ENCODE assay signal across 9 mouse cellular contexts in genomic region chr16:31934550-31935010, GRCm38 (mm10). TPM values are rescaled to one million over a fixed set of nuclear protein-coding genes. Genes with fewer than 3 reads are reported as not detected.
A peak's percentile ranks its signal among the peaks of the same experiment; 100 is the strongest.
DNase-seq lines count a peak whose midpoint lies in the region; ATAC-seq and TF ChIP-seq lines count a peak whose summit lies in the region.
"Had no signal": no experiment of that assay in that cellular context is flagged by ENCODE, and none has a peak within 500 bp of the region (broad histone marks: within the 10 kb centered on the region; RNA-seq: fewer than 3 reads in every experiment).

No protein-coding gene starts in this region.

- no peak for DNase-seq in layer of hippocampus, adult 2 months (ENCODE audit: low spot score in 2 of 2)
- DNase-seq in layer of hippocampus, postnatal 14 days (ENCODE audit: low spot score in 2 of 2): no peak
- DNase-seq in forebrain, embryonic 11.5 days (ENCODE audit: low spot score): no peak
- DNase-seq in right cerebral cortex, postnatal 14 days: no peak

- H3K4me1 ChIP-seq in forebrain, embryonic 11.5 days (replicated peaks; ENCODE audit: control insufficient read depth, insufficient read depth, low read length): peaks cover 19% of the 10 kb centered on the region; the same call in 1 of the 2 replicates
- peaks cover 22% of the 10 kb centered on the region for H3K4me1 ChIP-seq in intestine, embryonic 15.5 days (replicated peaks)
- peaks cover 27% of the 10 kb centered on the region for H3K4me1 ChIP-seq in neural tube, embryonic 12.5 days

- no peaks in the 10 kb centered on the region for H3K36me3 ChIP-seq in forebrain, embryonic 11.5 days (ENCODE audit: control insufficient read depth, insufficient read depth, low read length)
- H3K36me3 ChIP-seq in intestine, embryonic 15.5 days: no peaks in the 10 kb centered on the region
- no peaks in the 10 kb centered on the region for H3K36me3 ChIP-seq in neural tube, embryonic 12.5 days

- H3K4me3 ChIP-seq in layer of hippocampus, adult 2 months: peak overlapping the region; percentile 70
- H3K4me3 ChIP-seq in forebrain, embryonic 11.5 days (ENCODE audit: low read depth, low read length): peak overlapping the region; percentile 19; the same call in 1 of the 2 replicates
- peak overlapping the region; percentile 24; the same call in 1 of the 2 replicates for H3K4me3 ChIP-seq in intestine, embryonic 15.5 days (replicated peaks)
- peak overlapping the region; percentile 25; the same call in 1 of the 2 replicates for H3K4me3 ChIP-seq in neural tube, embryonic 12.5 days

- H3K9me3 ChIP-seq in forebrain, embryonic 11.5 days (ENCODE audit: control insufficient read depth, low read length): no peaks in the 10 kb centered on the region
- H3K9me3 ChIP-seq in intestine, embryonic 15.5 days: no peaks in the 10 kb centered on the region
- no peaks in the 10 kb centered on the region for H3K9me3 ChIP-seq in neural tube, embryonic 12.5 days

- WGBS in forebrain, embryonic 11.5 days: 12% methylated on average over 13 of the region's 13 CpGs
- 27% methylated on average over 13 of the region's 13 CpGs for WGBS in intestine, embryonic 15.5 days
- 15% methylated on average over 13 of the region's 13 CpGs for WGBS in neural tube, embryonic 12.5 days

- no peak for ATAC-seq in forebrain, embryonic 11.5 days (replicated peaks; ENCODE audit: low FRiP score)
- no peak for ATAC-seq in intestine, embryonic 15.5 days
- ATAC-seq in neural tube, embryonic 12.5 days (ENCODE audit: low FRiP score, low read depth): no peak
- no peak for ATAC-seq in cerebellum, adult (ENCODE audit: insufficient number of reproducible peaks, low FRiP score, low TSS enrichment)
- no peak for ATAC-seq in inflammation-experienced regulatory T-cells, adult 6 months
- ATAC-seq: Patski had no signal

- no peak overlapping the region; the same call in 1 of the 2 replicates for H3K9ac ChIP-seq in forebrain, embryonic 11.5 days (ENCODE audit: low read length)
- H3K9ac ChIP-seq in intestine, embryonic 15.5 days: no peak overlapping the region
- H3K9ac ChIP-seq in neural tube, embryonic 12.5 days: peak overlapping the region; percentile 66; the same call in 1 of the 2 replicates

- TF ChIP-seq CTCF in layer of hippocampus, adult 2 months (conservative IDR thresholded peaks at IDR 0.05): no peak

- H3K27ac ChIP-seq in layer of hippocampus, adult 2 months: peak overlapping the region; percentile 89
- no peak overlapping the region for H3K27ac ChIP-seq in forebrain, embryonic 11.5 days (ENCODE audit: low read depth, low read length)
- no peak overlapping the region for H3K27ac ChIP-seq in intestine, embryonic 15.5 days
- H3K27ac ChIP-seq in neural tube, embryonic 12.5 days: no peak overlapping the region

- peak overlapping the region; percentile 42 for H3K4me2 ChIP-seq in forebrain, embryonic 11.5 days (ENCODE audit: low read depth, low read length, severe bottlenecking)
- peak overlapping the region; percentile 55 for H3K4me2 ChIP-seq in intestine, embryonic 15.5 days (replicated peaks)
- H3K4me2 ChIP-seq in neural tube, embryonic 12.5 days (replicated peaks): peak overlapping the region; percentile 66

- peaks cover 26% of the 10 kb centered on the region for H3K27me3 ChIP-seq in forebrain, embryonic 11.5 days (ENCODE audit: control insufficient read depth, insufficient read depth, low read length)
- peaks cover 31% of the 10 kb centered on the region for H3K27me3 ChIP-seq in intestine, embryonic 15.5 days (replicated peaks)
- H3K27me3 ChIP-seq in neural tube, embryonic 12.5 days (replicated peaks): peaks cover 13% of the 10 kb centered on the region
- H3K27me3 ChIP-seq: Patski had no signal

RNA-seq across cellular contexts. Expression of gene Pigz, which starts 0.9 kb away (rescaled TPM):
- 10 to 100 TPM; 11.9 to 15.6 TPM for total RNA-seq in layer of hippocampus, adult 2 months (2021)
- total RNA-seq in layer of hippocampus, postnatal 14 days (2021): 10 to 100 TPM; 10.5 to 13.1 TPM
- 0.97 and 1.1 TPM in 2 replicates for polyA plus RNA-seq in forebrain, embryonic 11.5 days (2014; fragmentation: Nextera tagmentation; extraction: Ambion mirVana)
- 0.48 and 1.2 TPM in 2 replicates for polyA plus RNA-seq in intestine, embryonic 15.5 days (2015; fragmentation: Nextera tagmentation; extraction: Ambion mirVana)
- polyA plus RNA-seq in neural tube, embryonic 12.5 days (2016; fragmentation: Nextera tagmentation; extraction: Ambion mirVana): 2.8 and 4.0 TPM in 2 replicates
- under 1 TPM in 1 of 3 experiments, not detected in 2; 0.36 TPM for polyA plus RNA-seq in inflammation-experienced regulatory T-cells, adult 6 months (2017; shearing (Covaris generic))

RNA-seq across cellular contexts. Expression of gene 0610012G03Rik, which starts 13.7 kb away (rescaled TPM):
- 10 to 100 TPM; 37.6 to 42.1 TPM for total RNA-seq in layer of hippocampus, adult 2 months (2021)
- total RNA-seq in layer of hippocampus, postnatal 14 days (2021): 10 to 100 TPM; 49.5 to 50.8 TPM
- polyA plus RNA-seq in forebrain, embryonic 11.5 days (2014; fragmentation: Nextera tagmentation; extraction: Ambion mirVana): 84.6 and 92.5 TPM in 2 replicates
- polyA plus RNA-seq in intestine, embryonic 15.5 days (2015; fragmentation: Nextera tagmentation; extraction: Ambion mirVana): 108 and 120 TPM in 2 replicates
- 80.5 and 85.5 TPM in 2 replicates for polyA plus RNA-seq in neural tube, embryonic 12.5 days (2016; fragmentation: Nextera tagmentation; extraction: Ambion mirVana)
- 10 to 100 TPM in 1 of 3 experiments, 1 to 10 TPM in 1, under 1 TPM in 1; 0.54 to 12.2 (median 3.0) TPM for polyA plus RNA-seq in inflammation-experienced regulatory T-cells, adult 6 months (2017; shearing (Covaris generic))

RNA-seq across cellular contexts. Expression of gene Ncbp2, which starts 13.7 kb away (rescaled TPM):
- 10 to 100 TPM; 49.5 to 52.3 TPM for total RNA-seq in layer of hippocampus, adult 2 months (2021)
- 10 to 100 TPM; 47.8 to 52.5 TPM for total RNA-seq in layer of hippocampus, postnatal 14 days (2021)
- polyA plus RNA-seq in forebrain, embryonic 11.5 days (2014; fragmentation: Nextera tagmentation; extraction: Ambion mirVana): 146 and 149 TPM in 2 replicates
- 80.9 and 85.8 TPM in 2 replicates for polyA plus RNA-seq in intestine, embryonic 15.5 days (2015; fragmentation: Nextera tagmentation; extraction: Ambion mirVana)
- polyA plus RNA-seq in neural tube, embryonic 12.5 days (2016; fragmentation: Nextera tagmentation; extraction: Ambion mirVana): 118 and 124 TPM in 2 replicates
- polyA plus RNA-seq in inflammation-experienced regulatory T-cells, adult 6 months (2017; shearing (Covaris generic)): 10 to 100 TPM; 27.3 to 45.9 (median 35.4) TPM

RNA-seq across cellular contexts. Expression of gene Meltf, which starts 56.0 kb away (rescaled TPM):
- total RNA-seq in layer of hippocampus, adult 2 months (2021): under 1 TPM; 0.20 to 0.29 TPM
- under 1 TPM; 0.18 to 0.21 TPM for total RNA-seq in layer of hippocampus, postnatal 14 days (2021)
- 0.07 TPM in 1 of 2 replicates, not detected in the other for polyA plus RNA-seq in forebrain, embryonic 11.5 days (2014; fragmentation: Nextera tagmentation; extraction: Ambion mirVana)
- 33.6 and 51.6 TPM in 2 replicates for polyA plus RNA-seq in intestine, embryonic 15.5 days (2015; fragmentation: Nextera tagmentation; extraction: Ambion mirVana)
- polyA plus RNA-seq in neural tube, embryonic 12.5 days (2016; fragmentation: Nextera tagmentation; extraction: Ambion mirVana): 0.15 and 0.20 TPM in 2 replicates
- polyA plus RNA-seq in inflammation-experienced regulatory T-cells, adult 6 months (2017; shearing (Covaris generic)): not detected

Comparison
In these comparisons a context has a peak if more than half of its experiments do, and no peak if none do; other contexts are left out.
1. H3K4me3 ChIP-seq: peak in every context shown above with its lines; median percentile 70 in layer of hippocampus, adult 2 months; 25 in neural tube, embryonic 12.5 days; 24 in intestine, embryonic 15.5 days; 19 in forebrain, embryonic 11.5 days.